Mouse (Mus musculus): ENCODE data around the gene Lyl1. TPM values are rescaled to one million over a fixed set of nuclear protein-coding genes. Genes with fewer than 3 reads are reported as not detected.
A peak's percentile ranks its signal among the peaks of the same experiment; 100 is the strongest.
"Not testable (repeated sequence)": the region's sequence is repeated elsewhere in the genome, so short reads cannot be mapped to it uniquely, and the experiment has no call there.

Lyl1 gene
- polyA plus RNA-seq, 1 experiment from 2014 or later: 12.0 TPM

DNA sequence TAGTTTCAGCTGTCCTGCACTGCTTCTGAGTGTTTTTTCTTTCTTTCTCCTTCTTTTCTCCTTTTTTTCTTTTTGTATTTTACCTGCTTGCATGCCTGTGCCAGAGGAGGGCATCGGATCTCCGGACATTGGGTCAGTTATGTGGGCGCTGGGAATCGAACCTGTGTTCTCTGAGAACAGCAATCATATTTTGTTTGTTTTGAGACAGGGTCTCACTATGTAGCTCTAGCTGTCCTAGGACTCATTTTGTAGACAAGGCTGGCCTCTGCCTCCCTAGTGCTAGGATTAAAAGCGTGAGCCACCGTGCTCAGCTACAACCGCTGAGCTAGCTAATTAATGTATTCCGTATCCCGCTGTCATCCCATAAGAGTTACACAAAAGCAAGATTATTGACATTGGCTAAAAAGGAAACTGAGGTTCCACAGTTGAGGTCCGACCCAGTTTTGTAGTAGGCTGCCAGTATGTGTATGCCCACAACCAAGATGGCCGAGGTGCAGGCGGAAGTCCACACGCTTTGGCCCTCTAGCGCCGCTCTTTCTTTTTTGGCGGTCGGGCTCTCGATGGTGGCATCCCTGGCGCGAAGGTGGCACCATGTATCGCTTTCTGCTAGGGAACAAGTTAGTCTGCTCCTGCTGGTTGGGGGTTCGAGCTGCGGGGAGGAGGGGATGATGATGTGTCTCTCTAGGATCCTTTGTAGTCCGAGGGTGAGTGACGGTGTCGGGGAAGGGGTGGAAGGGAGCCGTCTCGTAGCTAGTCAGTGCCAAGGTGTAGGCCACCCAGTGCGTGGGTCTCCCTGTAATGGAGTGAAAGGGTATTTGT is 36.5 kb upstream of the Lyl1 start:
- 0 out of 2 replicates have a peak, but pooled peaks have one; percentile 5 for ATAC-seq (replicated peaks; ENCODE audit: extremely low read depth, insufficient read depth, low FRiP score)

DNA sequence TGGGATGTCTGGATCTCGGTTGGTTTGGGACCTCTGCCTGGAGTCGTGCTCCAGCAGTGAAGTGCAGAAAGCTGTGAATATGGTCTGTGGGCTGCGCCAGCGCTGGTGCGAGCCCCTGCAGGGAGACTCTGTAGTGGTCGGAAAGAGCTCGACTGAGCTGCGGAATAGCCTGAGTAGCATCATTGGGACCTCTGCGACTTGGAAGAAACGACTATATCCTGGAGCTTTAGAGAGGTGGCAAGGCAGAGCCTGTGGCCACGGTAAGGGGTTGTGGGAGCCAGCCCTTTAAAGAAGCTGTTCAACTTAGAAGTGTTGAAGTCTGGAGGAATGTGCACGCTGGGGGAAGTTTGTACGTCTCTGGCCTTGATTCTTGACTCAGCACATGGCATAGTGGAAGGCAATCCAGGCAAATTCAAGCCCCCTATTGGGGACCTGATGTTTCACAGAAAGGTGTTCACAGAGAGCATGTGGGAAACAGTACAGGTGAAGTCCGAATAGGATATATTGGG is 35.8 kb upstream of the Lyl1 start:
- peak overlapping the region; percentile 97 for H3K27ac ChIP-seq (ENCODE audit: low read length)
- peaks cover 5% of the 10 kb centered on the region for H3K36me3 ChIP-seq (ENCODE audit: control insufficient read depth, insufficient read depth)
- WGBS: 2% methylated on average over 14 of the region's 14 CpGs
- H3K27me3 ChIP-seq (ENCODE audit: control insufficient read depth, insufficient read depth, low read length): no peaks in the 10 kb centered on the region
- peak overlapping the region; percentile 76 for H3K4me3 ChIP-seq (ENCODE audit: low read length)
- ATAC-seq (replicated peaks; ENCODE audit: extremely low read depth, insufficient read depth, low FRiP score): 0 out of 2 replicates have a peak, but pooled peaks have one; percentile 1
- H3K4me1 ChIP-seq (ENCODE audit: control insufficient read depth, insufficient read depth, low read length): peaks cover 18% of the 10 kb centered on the region
- H3K4me2 ChIP-seq (ENCODE audit: low read depth, low read length): peak overlapping the region; percentile 86
- peak overlapping the region; percentile 84 for H3K9ac ChIP-seq (ENCODE audit: low read length)
- H3K9me3 ChIP-seq (replicated peaks; ENCODE audit: control insufficient read depth, low read length): no peaks in the 10 kb centered on the region

More for the DNA sequence above, 36.5 kb upstream of the Lyl1 start:
- peak overlapping the region; percentile 76 for H3K4me3 ChIP-seq (ENCODE audit: low read length)
- H3K27me3 ChIP-seq (ENCODE audit: control insufficient read depth, insufficient read depth, low read length): no peaks in the 10 kb centered on the region
- H3K4me2 ChIP-seq (ENCODE audit: low read depth, low read length): peak overlapping the region; percentile 86
- peaks cover 24% of the 10 kb centered on the region for H3K4me1 ChIP-seq (ENCODE audit: control insufficient read depth, insufficient read depth, low read length)
- H3K36me3 ChIP-seq (ENCODE audit: control insufficient read depth, insufficient read depth): peaks cover 5% of the 10 kb centered on the region; the same call in 1 of the 2 replicates
- H3K9me3 ChIP-seq (replicated peaks; ENCODE audit: control insufficient read depth, low read length): no peaks in the 10 kb centered on the region
- H3K27ac ChIP-seq (ENCODE audit: low read length): peak overlapping the region; percentile 97
- peak overlapping the region; percentile 84 for H3K9ac ChIP-seq (ENCODE audit: low read length)
- WGBS: 0% methylated on average over 29 of the region's 29 CpGs

DNA sequence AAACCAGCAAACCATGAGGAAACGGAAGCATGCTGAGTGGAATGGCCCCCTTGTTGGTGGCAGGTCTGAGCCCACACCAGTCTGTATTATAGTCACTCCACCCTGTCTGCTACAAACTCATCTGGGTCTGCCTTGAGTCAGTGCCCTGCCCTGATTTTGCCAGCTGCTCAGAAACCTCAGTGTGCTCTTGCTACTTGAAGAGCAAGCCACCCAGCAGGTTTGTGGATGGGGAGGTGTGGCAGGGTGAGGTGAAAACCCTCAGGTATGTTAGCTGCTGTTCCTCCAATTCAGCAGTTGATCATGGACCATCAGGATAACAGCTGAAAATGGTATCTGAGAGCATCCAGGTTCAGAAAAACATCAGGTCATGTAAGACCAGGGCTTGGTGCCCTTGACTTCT is 33.2 kb upstream of the Lyl1 start:
- no peaks in the 10 kb centered on the region for H3K27me3 ChIP-seq (ENCODE audit: control insufficient read depth, insufficient read depth, low read length)
- H3K4me1 ChIP-seq (ENCODE audit: control insufficient read depth, insufficient read depth, low read length): peaks cover 14% of the 10 kb centered on the region
- no peak overlapping the region for H3K4me3 ChIP-seq (ENCODE audit: low read length)
- 41% methylated on average over 1 of the region's 1 CpGs for WGBS
- peaks cover 8% of the 10 kb centered on the region for H3K36me3 ChIP-seq (ENCODE audit: control insufficient read depth, insufficient read depth)
- no peak overlapping the region for H3K4me2 ChIP-seq (ENCODE audit: low read depth, low read length)
- no peak for ATAC-seq (replicated peaks; ENCODE audit: extremely low read depth, insufficient read depth, low FRiP score)
- H3K9ac ChIP-seq (ENCODE audit: low read length): no peak overlapping the region
- no peaks in the 10 kb centered on the region for H3K9me3 ChIP-seq (replicated peaks; ENCODE audit: control insufficient read depth, low read length)
- H3K27ac ChIP-seq (ENCODE audit: low read length): no peak overlapping the region

DNA sequence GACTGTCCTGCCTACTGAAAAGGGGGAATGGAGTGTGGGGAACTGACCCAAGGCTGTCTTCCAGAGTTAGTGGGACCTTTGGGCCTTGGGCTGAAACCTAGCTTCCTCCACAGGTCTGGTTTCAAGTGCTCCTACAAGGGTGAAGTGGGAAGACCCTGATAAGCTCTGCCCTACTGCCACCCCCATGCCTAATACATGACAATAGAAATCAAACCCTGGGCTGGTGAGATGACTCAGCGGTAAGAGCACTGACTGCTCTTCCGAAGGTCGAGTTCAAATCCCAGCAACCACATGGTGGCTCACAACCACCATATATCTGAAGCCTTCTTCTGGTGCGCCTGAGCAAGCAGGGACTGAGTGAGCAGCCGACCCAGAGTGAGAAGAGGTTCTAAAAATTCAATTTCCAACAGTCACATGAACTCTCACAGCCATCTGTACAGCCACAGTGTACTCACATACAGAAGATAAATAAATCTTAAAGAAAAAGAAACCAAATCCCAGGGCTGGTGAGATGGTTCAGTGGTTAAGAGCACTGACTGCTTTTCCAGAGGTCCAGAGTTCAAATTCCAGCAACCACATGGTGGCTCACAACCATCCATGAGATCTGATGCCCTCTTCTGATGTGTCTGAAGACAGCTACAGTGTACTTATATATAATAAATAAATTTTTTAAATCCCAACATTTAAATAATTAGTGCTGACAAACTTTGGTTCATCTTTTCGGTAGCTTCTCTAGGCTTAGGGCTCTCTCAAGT is 32.3 kb upstream of the Lyl1 start:
- Histone ChIP-seq H3K4me1 (ENCODE audit: control insufficient read depth, insufficient read depth, low read length) (peaks cover 9% of the 10 kb centered on the region), H3K4me2 (ENCODE audit: low read depth, low read length) (no peak overlapping the region), H3K9me3 (replicated peaks; ENCODE audit: control insufficient read depth, low read length) (no peaks in the 10 kb centered on the region), H3K9ac (ENCODE audit: low read length) (no peak overlapping the region), H3K27me3 (ENCODE audit: control insufficient read depth, insufficient read depth, low read length) (no peaks in the 10 kb centered on the region), H3K4me3 (ENCODE audit: low read length) (no peak overlapping the region), H3K27ac (ENCODE audit: low read length) (no peak overlapping the region), H3K36me3 (ENCODE audit: control insufficient read depth, insufficient read depth) (peaks cover 8% of the 10 kb centered on the region)
- 74% methylated on average over 6 of the region's 6 CpGs for WGBS
- ATAC-seq (replicated peaks; ENCODE audit: extremely low read depth, insufficient read depth, low FRiP score): no peak

DNA sequence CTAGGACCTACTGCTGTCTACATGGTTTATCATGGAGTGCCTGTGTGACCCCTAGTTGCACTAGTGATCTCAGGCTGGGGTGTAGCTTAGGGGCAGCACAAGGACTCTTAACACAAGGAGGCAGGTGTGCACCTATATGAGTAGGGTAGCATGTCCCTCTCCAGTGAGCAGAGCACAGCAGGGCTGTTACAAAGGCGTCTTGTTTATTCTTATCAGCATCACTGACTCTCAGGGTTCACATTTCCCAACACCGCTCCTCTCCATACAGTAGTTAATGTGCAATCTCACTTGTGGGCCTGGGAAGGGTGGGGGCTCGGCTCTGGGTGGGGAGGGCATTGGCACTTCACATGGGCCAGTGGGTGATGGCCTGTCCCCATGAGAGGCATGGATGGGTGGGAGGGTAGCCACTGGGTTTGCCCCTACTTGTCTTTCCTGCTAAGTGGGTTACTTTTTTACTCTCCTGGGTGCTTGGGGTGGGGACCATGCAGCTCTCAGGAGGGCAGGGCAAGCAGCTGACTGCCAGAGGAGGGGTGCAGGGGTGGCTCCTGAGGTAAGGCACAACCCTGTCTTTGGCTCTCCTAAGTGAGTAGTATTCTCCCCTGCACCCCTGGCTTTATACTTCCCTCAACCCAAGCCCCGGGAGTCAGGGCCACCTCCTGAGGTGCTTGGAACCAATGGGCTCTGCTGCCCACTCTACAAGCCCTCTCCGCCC is 30.8 kb upstream of the Lyl1 start:
- not testable (repeated sequence) for ATAC-seq (replicated peaks; ENCODE audit: extremely low read depth, insufficient read depth, low FRiP score); H3K9ac ChIP-seq (ENCODE audit: low read length); H3K4me3 ChIP-seq (ENCODE audit: low read length); H3K27me3 ChIP-seq (ENCODE audit: control insufficient read depth, insufficient read depth, low read length); H3K9me3 ChIP-seq (replicated peaks; ENCODE audit: control insufficient read depth, low read length); H3K4me2 ChIP-seq (ENCODE audit: low read depth, low read length); H3K27ac ChIP-seq (ENCODE audit: low read length); H3K4me1 ChIP-seq (ENCODE audit: control insufficient read depth, insufficient read depth, low read length)
- H3K36me3 ChIP-seq (ENCODE audit: control insufficient read depth, insufficient read depth): peaks cover 16% of the 10 kb centered on the region
- 82% methylated on average over 5 of the region's 5 CpGs for WGBS

DNA sequence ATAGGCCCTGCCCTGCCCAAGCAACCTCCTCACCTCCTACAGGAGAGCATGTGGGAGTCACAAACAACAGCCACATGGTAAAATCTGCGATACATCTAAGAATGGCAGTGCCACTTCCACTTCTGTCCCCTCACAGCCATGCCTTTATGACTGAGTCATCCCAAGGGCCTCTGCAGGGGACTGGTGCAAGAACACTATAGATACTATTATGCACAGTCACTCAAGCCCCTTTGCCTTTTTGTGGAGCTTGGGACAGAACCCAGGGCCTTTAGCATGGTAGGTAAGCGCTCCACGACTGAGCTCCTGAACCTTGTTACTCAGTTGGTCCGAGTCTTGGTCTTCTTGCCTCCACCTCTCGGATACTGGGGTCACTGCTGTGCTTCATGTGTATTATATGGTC is 24.0 kb upstream of the Lyl1 start:
- Histone ChIP-seq H3K9ac (ENCODE audit: low read length) (no peak overlapping the region), H3K36me3 (ENCODE audit: control insufficient read depth, insufficient read depth) (peaks cover 25% of the 10 kb centered on the region), H3K27ac (ENCODE audit: low read length) (no peak overlapping the region), H3K27me3 (ENCODE audit: control insufficient read depth, insufficient read depth, low read length) (no peaks in the 10 kb centered on the region), H3K4me2 (ENCODE audit: low read depth, low read length) (no peak overlapping the region), H3K4me3 (ENCODE audit: low read length) (no peak overlapping the region), H3K4me1 (ENCODE audit: control insufficient read depth, insufficient read depth, low read length) (peaks cover 6% of the 10 kb centered on the region), H3K9me3 (replicated peaks; ENCODE audit: control insufficient read depth, low read length) (no peaks in the 10 kb centered on the region)
- no peak for ATAC-seq (replicated peaks; ENCODE audit: extremely low read depth, insufficient read depth, low FRiP score)
- WGBS: 82% methylated on average over 5 of the region's 5 CpGs

DNA sequence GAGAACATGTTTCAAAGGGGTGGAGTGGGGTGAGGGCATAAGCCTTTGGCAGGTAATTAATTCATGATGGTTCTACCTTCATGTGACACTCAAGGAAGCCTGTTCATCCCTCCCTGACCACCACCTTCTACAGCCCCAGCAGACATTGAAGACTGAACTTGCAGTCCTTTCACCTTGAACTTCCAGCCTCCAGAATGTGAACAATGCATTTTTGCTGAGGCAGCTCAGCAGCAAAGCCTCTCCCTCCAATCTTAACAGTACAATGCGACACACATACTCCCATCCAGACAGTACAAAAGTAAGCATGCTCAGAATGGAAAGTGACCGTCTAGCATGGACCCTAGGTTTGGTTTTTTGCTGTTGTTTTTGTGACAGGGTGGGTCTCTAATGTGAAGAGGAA is 19.8 kb upstream of the Lyl1 start:
- no peak for ATAC-seq (replicated peaks; ENCODE audit: extremely low read depth, insufficient read depth, low FRiP score)
- Histone ChIP-seq H3K27me3 (ENCODE audit: control insufficient read depth, insufficient read depth, low read length) (no peaks in the 10 kb centered on the region), H3K4me3 (ENCODE audit: low read length) (no peak overlapping the region), H3K27ac (ENCODE audit: low read length) (no peak overlapping the region), H3K9ac (ENCODE audit: low read length) (no peak overlapping the region), H3K36me3 (ENCODE audit: control insufficient read depth, insufficient read depth) (peaks cover 4% of the 10 kb centered on the region), H3K9me3 (replicated peaks; ENCODE audit: control insufficient read depth, low read length) (no peaks in the 10 kb centered on the region), H3K4me1 (ENCODE audit: control insufficient read depth, insufficient read depth, low read length) (peaks cover 21% of the 10 kb centered on the region), H3K4me2 (ENCODE audit: low read depth, low read length) (no peak overlapping the region)
- WGBS: 57% methylated on average over 2 of the region's 2 CpGs

DNA sequence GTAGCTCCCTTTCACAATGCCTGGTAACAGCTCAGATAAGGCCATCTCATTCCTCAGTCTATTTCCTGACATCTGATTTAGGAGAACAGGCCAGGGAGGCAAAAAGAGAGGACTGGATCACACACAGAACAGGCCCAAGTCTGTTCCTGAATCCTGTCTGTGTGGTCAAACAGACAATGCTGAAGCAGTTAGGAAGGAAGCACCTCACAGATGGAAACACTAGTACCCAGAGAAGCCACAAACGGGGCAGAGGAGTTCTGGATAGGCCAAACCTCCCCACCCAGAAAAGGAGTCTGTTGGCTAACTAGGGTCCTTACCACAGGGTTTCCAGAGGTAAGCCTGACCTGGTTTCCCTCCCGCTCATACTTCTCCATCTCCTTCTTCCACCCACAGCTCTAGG is 19.0 kb upstream of the Lyl1 start:
- Histone ChIP-seq H3K27ac (ENCODE audit: low read length) (no peak overlapping the region), H3K4me1 (ENCODE audit: control insufficient read depth, insufficient read depth, low read length) (peaks cover 25% of the 10 kb centered on the region), H3K4me3 (ENCODE audit: low read length) (no peak overlapping the region), H3K9ac (ENCODE audit: low read length) (no peak overlapping the region), H3K27me3 (ENCODE audit: control insufficient read depth, insufficient read depth, low read length) (no peaks in the 10 kb centered on the region), H3K36me3 (ENCODE audit: control insufficient read depth, insufficient read depth) (no peaks in the 10 kb centered on the region; the same call in 1 of the 2 replicates), H3K4me2 (ENCODE audit: low read depth, low read length) (no peak overlapping the region), H3K9me3 (replicated peaks; ENCODE audit: control insufficient read depth, low read length) (no peaks in the 10 kb centered on the region)
- ATAC-seq (replicated peaks; ENCODE audit: extremely low read depth, insufficient read depth, low FRiP score): no peak
- WGBS: 70% methylated on average over 2 of the region's 2 CpGs
